Mouse (Mus musculus): ENCODE data around the gene Hmgcl.

Gene Hmgcl

GRCm38 (mm10) chr4:135946278-135946658 lies at the start of gene Hmgcl:
Gene Hmgcl (plus strand): TSS chr4:135946448.
- peak; percentile 92 for DNase-seq (ENCODE audit: low read depth)

GRCm38 (mm10) chr4:135898380-135899049 lies 47.7 kb upstream of the Hmgcl start:
- DNase-seq (ENCODE audit: low read depth): peak; percentile 87

- no peak for DNase-seq (ENCODE audit: low read depth)
Measured at GRCm38 (mm10) chr4:135899050-135899448, 47.2 kb upstream of the Hmgcl start.

GRCm38 (mm10) chr4:135900008-135900407 lies 46.2 kb upstream of the Hmgcl start:
- DNase-seq (ENCODE audit: low read depth): no peak

- no peak for DNase-seq (ENCODE audit: low read depth)
Measured at GRCm38 (mm10) chr4:135902606-135903242, 43.5 kb upstream of the Hmgcl start.

GRCm38 (mm10) chr4:135904810-135905209 lies 41.4 kb upstream of the Hmgcl start:
- no peak for DNase-seq (ENCODE audit: low read depth)

GRCm38 (mm10) chr4:135906633-135907032 lies 39.6 kb upstream of the Hmgcl start:
- DNase-seq (ENCODE audit: low read depth): no peak

- no peak for DNase-seq (ENCODE audit: low read depth)
Measured at GRCm38 (mm10) chr4:135909326-135910066, 36.8 kb upstream of the Hmgcl start.

GRCm38 (mm10) chr4:135911531-135911930 lies 34.7 kb upstream of the Hmgcl start:
- no peak for DNase-seq (ENCODE audit: low read depth)

- no peak for DNase-seq (ENCODE audit: low read depth)
Measured at GRCm38 (mm10) chr4:135912164-135912563, 34.1 kb upstream of the Hmgcl start.

- no peak for DNase-seq (ENCODE audit: low read depth)
Measured at GRCm38 (mm10) chr4:135912835-135913234, 33.4 kb upstream of the Hmgcl start.

- no peak for DNase-seq (ENCODE audit: low read depth)
Measured at GRCm38 (mm10) chr4:135913433-135913832, 32.8 kb upstream of the Hmgcl start.

- DNase-seq (ENCODE audit: low read depth): no peak
Measured at GRCm38 (mm10) chr4:135918635-135919279, 27.5 kb upstream of the Hmgcl start.

GRCm38 (mm10) chr4:135919280-135919639 lies 27.0 kb upstream of the Hmgcl start:
- no peak for DNase-seq (ENCODE audit: low read depth)

- peak; percentile 97 for DNase-seq (ENCODE audit: low read depth)
Measured at GRCm38 (mm10) chr4:135920304-135921241, 25.7 kb upstream of the Hmgcl start, which contains the start of gene Fuca1. Gene Fuca1 (plus strand): TSS chr4:135920735.

GRCm38 (mm10) chr4:135921257-135922120 lies 24.8 kb upstream of the Hmgcl start:
- DNase-seq (ENCODE audit: low read depth): no peak

- DNase-seq (ENCODE audit: low read depth): no peak
Measured at GRCm38 (mm10) chr4:135922190-135922589, 24.1 kb upstream of the Hmgcl start.

- no peak for DNase-seq (ENCODE audit: low read depth)
Measured at GRCm38 (mm10) chr4:135924418-135924817, 21.8 kb upstream of the Hmgcl start.

- DNase-seq (ENCODE audit: low read depth): no peak
Measured at GRCm38 (mm10) chr4:135925341-135925740, 20.9 kb upstream of the Hmgcl start.

GRCm38 (mm10) chr4:135926195-135926808 lies 19.9 kb upstream of the Hmgcl start:
- DNase-seq (ENCODE audit: low read depth): no peak

All from c-Kit-positive CD71-negative TER-119-negative erythroid progenitor cells, embryonic 14.5 days (primary cell).